Mouse (Mus musculus) urinary bladder, adult 2 months (tissue): ENCODE data around the gene Csf3. TPM values are rescaled to one million over a fixed set of nuclear protein-coding genes. Genes with fewer than 3 reads are reported as not detected.
A peak's percentile ranks its signal among the peaks of the same experiment; 100 is the strongest.
"Not testable (repeated sequence)": the region's sequence is repeated elsewhere in the genome, so short reads cannot be mapped to it uniquely, and the experiment has no call there.

Experiments used
- DNase-seq: peaks from one replicate; pipeline ENCODE4 v3.0.0; 2022; ENCODE audit warnings: low spot score
- polyA plus RNA-seq: library from polyadenylated mRNA; depleted of rRNA; stranded (reverse); fragments of >200 nt; gene quantifications from 2 replicates; pipeline ENCODE4 v1.2.3, GENCODE M21; 2012

Gene Csf3
- polyA plus RNA-seq, 1 experiment, result 0.73 TPM

- peak; percentile 42 for DNase-seq
Observed at GRCm38 (mm10) chr11:98729119-98729588, 28.1 kb downstream of the Csf3 start, which contains the start of gene Med24. TSS of gene Med24 (minus strand) at chr11:98729435.

- no peak for DNase-seq
Observed at GRCm38 (mm10) chr11:98730727-98731126, 29.7 kb downstream of the Csf3 start.

- DNase-seq, result no peak
Observed at GRCm38 (mm10) chr11:98731134-98731533, 30.1 kb downstream of the Csf3 start.

GRCm38 (mm10) chr11:98734020-98734419, 33.0 kb downstream of the Csf3 start:
- no peak for DNase-seq

- no peak for DNase-seq
Observed at GRCm38 (mm10) chr11:98735111-98735510, 34.0 kb downstream of the Csf3 start.

- DNase-seq, result no peak
Observed at GRCm38 (mm10) chr11:98736176-98736575, 35.1 kb downstream of the Csf3 start.

GRCm38 (mm10) chr11:98737220-98737619, 36.2 kb downstream of the Csf3 start:
- DNase-seq, result not testable (repeated sequence)

GRCm38 (mm10) chr11:98738428-98738911, 37.4 kb downstream of the Csf3 start:
- no peak for DNase-seq

- DNase-seq, result no peak
Observed at GRCm38 (mm10) chr11:98738925-98739324, 37.9 kb downstream of the Csf3 start.

GRCm38 (mm10) chr11:98740026-98740392, 38.9 kb downstream of the Csf3 start:
- DNase-seq, result no peak

- DNase-seq, result peak; percentile 57
Observed at GRCm38 (mm10) chr11:98740393-98741050, 39.5 kb downstream of the Csf3 start, which contains the start of gene Thra. TSS of gene Thra (plus strand) at chr11:98740638.

- no peak for DNase-seq
Observed at GRCm38 (mm10) chr11:98741051-98741620, 40.1 kb downstream of the Csf3 start.

GRCm38 (mm10) chr11:98741622-98742396, 40.7 kb downstream of the Csf3 start:
- peak; percentile 76 for DNase-seq

- peak; percentile 36 for DNase-seq
Observed at GRCm38 (mm10) chr11:98742397-98743291, 41.6 kb downstream of the Csf3 start.

GRCm38 (mm10) chr11:98743655-98744345, 42.7 kb downstream of the Csf3 start:
- DNase-seq, result no peak

- DNase-seq, result no peak
Observed at GRCm38 (mm10) chr11:98744456-98745019, 43.5 kb downstream of the Csf3 start.

- no peak for DNase-seq
Observed at GRCm38 (mm10) chr11:98745932-98746853, 45.1 kb downstream of the Csf3 start.

- DNase-seq, result peak; percentile 55
Observed at GRCm38 (mm10) chr11:98746855-98747693, 46.0 kb downstream of the Csf3 start.
